Mouse (Mus musculus) heart, adult 9 months (tissue): ENCODE measurements around the gene Prkd2.

ENCODE experiments used
- DNase-seq, 2 experiments: peaks; one replicate each; pipeline ENCODE4 v3.0.0; 2022; ENCODE audit warnings: low spot score in 2 of 2

Prkd2 gene

DNA sequence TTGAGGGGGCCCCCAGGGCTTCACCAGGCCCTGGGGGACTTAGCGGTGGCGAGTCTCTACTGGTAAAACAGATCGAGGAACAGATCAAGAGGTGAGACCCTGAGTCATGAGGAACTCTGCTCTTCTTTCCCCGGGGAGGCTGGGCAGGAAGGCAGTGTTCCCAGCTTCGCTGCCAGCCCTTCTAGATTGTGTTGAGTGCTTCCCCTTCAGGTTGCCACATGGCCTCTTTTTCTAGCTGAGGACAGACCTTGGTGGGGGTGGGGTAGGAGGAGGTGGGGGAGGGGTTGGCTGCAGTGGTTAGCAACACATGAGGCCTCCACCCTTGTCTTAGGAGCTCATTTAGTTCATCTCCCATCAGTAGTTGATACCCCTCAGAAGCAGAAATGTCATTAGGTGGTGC lies 16.1 kb upstream of the Prkd2 start:
- DNase-seq = no peak

DNA sequence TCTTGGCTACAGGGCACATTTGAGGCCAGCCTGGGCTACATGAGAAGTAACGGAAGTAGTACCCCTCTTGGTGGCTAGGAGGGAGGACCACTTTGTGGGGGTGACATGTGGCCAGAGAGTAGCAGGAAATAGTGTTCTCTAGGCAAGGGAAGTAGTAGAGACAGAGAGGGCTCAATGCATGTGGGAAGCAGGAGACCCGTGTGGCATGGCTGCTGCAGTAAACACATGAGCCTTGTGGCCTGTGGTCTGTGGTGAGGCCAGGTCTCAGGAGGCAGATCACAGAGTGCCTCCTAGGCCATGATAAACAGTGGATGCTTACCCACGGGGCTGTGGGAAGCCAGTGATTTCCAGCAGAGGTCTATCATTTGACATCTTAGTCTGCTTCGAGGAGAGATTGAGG lies 15.4 kb upstream of the Prkd2 start:
- DNase-seq = no peak

DNA sequence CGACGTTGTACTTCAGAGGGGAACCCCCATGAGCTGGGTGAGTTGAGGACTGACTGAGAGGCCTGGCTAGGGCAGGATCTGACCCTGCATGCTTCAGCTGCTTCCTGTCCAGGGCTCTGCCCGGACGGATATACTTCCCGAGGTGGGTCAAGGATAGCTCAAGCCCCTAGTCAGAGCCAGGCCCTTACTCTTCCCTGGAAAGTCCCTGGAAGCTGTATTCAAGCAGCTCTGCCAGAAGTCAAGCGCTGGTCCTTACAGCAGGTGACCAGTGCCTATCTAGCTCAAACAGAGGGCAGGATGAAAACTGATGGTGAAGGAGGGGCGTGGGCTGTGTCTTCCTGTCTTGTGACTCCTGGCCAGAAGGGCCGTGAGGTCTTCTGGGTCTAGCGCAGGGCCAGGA lies 12.3 kb upstream of the Prkd2 start:
- peak in 1 of 2 experiments; percentile 64 for DNase-seq

DNA sequence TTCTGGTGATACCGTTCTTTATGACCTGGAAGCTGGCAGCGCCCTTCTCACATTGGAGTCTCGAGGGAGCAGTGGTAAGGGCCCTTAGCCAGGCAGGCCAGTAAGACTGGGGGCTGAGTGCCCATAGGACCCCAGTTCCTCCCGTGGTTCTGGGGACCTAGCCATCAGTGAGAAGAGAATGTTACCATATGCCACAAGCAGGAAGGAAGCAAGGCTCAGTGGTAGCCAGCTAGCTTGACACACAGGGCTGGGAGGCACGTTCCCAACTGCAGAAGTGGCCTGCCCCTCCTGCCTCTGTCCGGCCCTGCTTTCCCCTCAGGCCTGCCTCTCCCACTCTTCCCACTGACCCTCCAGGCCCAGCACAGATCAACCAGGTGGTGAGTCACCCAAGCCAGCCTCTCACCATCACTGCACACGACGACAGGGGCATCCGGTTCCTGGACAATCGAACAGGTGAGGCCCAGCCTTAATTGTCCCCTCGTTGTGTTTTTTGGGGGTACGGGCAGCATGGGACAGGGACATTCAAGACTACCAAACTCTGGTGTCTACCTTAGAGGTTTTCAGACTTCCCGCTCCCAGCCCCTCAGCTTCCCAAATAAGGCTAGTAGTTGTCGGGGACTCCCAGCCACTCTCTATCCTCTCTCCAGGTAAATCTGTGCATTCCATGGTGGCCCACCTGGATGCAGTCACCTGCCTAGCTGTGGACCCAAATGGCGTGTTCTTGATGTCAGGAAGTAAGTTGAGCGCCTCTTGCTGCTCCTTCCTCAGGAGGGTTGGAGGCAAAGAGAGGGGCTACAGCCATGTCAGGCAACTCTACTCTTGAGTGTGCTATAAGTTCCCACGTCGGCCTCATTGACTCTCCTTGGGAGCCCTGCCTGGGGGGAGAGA lies 4.5 kb upstream of the Prkd2 start:
- DNase-seq = no peak

DNA sequence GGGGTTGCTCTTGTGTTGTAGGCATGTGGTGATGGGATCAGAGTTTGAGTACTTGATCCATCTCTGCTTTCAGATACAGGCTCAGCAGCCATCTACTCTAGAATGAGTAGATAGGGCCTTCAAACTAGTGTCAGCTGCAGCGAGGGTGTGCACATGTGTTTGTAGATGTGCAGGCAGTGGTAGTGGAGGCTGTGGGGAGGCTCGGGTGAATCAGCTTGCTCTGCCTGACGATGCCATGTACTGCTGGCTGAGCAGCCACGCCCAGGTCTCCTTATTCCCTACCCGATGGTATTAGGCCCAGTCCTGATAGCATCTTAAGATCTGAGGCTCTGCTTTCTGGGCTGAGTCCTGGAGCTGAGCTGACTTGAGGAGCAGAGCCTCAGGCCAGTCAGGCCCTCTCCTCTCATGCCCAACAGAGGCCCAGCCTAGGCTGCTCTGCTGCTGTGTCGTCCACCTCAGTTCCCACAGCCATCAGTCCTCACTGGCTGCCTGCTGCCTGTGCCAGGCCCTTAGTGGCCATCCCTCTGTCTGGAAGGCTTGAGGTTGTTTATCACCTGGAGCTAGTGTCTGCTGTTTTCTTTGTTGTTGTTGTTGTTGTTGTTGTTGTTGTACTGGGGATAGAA lies 3.8 kb upstream of the Prkd2 start:
- DNase-seq = no peak

DNA sequence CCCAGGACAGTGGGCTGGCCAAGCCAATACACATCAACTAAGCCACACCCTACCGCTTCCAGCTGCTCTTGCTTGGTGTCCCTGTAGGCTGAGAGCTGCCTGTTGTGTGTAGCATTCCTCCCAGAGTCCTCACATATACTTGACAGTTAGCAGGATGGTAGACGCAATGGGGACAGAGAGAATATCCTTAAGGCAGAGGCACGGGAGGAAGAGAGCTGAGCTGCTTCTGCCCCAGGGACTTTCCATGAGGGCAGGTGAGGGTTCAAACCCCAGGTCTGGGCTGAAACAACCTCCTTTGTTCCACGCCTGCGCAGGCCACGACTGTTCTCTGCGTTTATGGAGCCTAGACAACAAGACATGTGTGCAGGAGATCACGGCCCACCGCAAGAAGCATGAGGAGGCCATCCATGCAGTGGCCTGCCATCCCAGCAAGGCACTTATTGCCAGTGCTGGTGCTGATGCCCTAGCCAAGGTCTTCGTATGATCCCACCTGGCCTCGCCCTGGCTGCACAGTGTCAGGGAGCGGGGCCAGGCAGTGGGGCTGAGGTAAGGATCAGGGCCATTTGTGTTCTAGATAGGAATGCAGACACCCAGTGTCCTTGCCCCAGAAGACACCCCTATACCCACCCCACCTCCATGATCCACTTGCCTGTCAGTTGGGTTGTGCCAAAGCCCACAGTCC lies 3.1 kb upstream of the Prkd2 start:
- no peak for DNase-seq

DNA sequence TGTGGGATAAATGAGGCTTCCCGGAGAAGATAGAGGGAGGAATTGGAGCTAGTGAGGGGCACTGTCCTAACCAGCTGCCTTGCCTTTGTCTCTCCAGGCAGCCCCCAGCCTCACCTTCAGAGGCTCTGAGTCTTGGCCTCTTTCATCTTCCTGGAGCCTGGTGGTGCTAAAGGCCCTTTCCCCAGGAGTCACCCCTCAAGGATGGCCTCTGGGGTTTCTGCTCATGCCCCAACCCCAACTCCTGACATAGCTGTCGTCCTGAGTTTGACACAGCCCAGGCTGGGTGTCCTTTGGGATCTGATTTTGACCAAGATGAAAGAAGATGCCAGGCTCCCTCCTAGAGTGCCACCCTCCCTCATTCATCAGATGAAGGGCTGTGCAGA lies 2.6 kb upstream of the Prkd2 start:
- DNase-seq = no peak

DNA sequence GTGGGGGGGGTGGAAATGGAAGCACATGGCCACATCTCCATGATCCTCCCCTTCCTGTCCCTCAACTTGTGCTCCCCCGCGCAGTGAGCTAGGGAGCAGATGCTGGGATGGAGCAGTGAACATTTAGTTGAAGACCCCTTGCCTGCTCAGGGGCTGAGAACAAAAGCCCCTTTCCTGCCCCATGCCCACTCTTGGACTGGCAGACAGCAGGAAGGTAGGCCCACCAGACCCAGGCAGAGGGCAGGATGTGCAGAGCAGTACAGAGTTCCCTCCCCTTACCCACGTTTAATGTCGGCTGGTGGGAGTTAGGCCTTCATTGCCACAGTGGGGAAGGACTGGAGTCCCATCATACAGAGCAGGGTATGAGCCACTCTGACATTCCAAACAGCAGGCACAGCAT lies 1.6 kb upstream of the Prkd2 start:
- no peak for DNase-seq

DNA sequence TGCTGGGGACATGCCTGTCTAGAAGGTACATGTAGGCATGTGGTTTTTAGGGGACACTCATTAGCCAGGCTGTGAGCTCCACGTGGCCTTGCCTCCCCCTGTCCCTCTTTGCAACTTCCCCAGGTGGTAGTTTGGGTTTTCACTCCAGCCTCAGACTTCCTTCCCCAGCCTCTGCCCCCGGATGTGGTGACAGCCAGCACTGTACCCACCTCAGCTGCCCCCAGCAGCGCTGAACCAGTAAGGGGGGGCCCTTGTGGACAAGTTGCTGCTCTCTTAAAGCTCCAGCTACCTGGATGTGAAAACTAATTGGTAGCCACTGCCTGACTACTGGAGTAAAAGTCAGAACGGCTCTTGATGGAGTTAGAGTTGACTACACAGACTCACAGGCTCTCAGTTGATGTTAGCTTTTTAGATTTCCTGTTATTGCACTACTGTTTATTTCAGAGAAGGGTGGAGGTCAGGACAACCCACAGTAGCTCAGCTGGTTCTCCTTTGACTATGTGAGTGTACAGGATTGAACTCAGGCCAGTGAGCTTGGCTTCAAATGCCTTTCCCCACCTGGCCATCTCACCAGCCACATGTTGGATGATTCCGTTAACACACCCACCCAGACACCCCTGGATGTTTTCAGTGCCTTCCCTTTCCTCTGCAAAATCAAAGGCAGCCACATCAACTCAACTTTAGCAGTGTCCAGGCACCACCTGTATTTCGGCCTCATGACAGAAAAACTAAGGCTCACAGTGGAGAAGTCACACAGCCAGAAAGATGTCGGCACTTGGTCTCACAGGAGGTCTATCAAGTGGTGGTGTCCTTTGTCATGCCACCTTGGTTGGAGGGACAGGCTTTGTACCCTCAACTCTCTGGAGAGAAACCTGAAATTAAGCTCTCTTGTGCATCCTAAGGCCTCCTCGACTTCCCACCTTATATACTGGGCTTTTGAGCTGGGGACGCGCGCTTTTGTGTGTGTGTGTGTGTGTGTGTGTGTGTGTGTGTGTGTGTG lies 841 bp upstream of the Prkd2 start:
- DNase-seq = peak in 1 of 2 experiments; percentile 20

DNA sequence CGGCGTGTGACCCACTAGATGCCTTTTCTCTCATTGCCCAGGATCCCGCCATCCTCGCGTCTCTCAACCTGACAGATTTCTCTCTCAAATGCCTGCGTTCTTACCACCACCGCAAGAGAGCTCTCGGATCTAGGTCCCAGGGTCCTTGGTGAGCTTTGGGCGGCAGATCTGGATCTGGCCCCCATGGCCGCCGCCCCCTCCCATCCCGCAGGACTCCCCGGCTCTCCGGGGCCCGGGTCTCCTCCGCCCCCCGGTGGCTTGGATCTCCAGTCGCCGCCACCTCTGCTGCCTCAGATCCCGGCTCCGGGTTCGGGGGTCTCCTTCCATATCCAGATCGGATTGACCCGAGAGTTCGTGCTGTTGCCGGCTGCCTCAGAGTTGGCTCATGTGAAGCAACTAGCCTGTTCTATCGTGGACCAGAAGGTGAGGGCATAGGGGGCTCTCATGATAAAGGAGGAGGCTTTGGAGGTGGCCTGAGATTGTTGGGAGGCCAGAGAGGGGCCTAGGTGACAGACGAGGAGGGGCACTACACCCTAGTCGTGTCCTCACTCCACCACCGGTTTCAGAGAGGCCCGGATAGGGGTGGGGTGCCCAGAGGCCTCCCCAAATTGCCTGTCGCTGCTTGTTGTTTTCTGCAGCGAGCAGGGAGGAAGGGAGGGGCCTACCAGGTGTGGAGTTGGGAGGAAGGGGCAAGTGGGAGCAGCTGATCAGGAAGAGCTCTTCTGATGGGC lies 904 bp downstream of the Prkd2 start:
- peak; percentile 53 to 77 for DNase-seq

DNA sequence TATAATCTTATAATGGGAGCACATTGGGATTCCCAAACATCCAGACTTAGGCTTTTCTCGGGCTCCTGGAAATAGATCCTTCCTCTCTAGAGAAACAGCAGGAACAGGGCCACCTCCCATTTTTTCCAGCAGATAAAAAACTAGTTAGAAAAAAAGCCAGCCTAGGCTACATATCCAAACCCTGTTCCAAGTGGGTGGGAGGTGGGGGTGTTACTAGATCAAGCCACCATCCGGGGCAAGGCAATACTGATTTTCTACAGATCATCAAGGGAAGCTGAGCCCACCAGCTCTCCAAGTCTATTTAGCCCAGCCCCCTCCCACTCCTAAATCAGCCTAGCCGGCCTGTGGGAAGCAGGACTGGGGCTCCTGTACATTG lies 2.0 kb downstream of the Prkd2 start:
- DNase-seq = peak; percentile 61 to 67

DNA sequence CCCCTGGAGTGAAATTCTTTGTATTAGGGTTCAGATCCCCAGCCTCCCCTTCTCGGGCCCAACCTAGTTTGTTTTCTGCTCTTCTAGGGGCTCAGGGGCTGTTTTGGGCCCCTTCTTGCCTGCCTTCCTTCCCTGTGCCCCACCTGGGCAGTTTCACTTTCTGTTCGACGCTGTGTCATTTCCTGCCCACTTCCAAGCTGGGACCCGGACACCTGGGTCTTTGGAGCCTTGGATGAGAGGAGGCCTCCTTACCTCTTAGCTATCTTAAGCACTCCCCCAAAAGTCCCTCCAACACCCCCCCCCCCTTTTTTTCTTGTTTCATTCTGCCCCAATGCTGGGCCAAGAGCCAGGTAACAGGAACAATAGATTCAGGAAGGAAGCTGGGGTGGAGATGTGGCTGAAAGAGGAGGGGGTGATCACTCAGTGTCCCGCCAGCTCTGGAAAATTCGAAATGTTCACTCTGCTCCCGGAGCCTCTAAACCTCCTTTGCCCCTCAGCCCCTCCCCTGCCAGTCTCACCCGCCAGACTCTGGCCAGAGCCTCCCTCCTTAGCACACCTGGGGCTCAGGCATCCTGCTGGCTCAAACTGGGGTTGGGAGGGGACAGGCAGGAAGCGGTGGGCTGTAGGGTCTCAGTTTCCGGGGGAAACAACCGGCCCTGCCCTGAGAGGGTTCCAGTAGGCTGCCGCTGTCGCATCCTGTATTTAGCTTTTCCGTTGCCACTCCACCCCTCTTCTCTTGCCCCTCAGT lies 2.5 kb downstream of the Prkd2 start:
- DNase-seq = peak; percentile 69 to 82

DNA sequence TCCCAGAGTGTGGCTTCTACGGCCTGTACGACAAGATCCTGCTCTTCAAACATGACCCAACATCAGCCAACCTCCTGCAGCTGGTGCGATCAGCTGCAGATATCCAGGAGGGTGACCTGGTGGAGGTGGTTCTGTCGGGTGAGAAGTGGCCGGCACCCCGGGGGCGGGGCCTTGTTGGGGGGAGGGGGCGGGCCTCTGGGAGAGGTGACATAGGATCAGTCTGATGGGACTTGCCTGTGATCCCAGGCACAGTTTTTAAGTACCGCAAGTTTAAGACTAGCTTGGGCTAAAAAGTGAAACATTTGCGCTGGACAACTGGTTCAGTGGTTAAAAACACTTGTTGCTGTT lies 3.1 kb downstream of the Prkd2 start:
- no peak for DNase-seq

DNA sequence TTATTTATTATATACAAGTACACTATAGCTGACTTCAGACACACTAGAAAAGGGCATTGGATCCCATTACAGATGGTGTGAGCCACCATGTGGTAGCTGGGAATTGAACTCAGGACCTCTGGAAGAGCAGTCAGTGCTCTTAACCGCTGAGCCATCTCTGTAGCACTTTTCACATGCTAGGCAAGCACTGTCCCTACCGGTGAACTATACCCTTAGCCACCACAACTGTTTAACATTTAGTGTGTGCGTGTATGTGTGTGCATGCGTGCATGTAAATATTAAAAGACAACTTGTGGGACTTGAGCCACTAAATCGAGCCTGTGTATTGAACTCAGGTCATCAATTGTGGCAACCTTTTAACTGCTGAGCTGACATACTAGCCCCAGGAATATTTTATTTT lies 4.1 kb downstream of the Prkd2 start:
- DNase-seq = no peak

DNA sequence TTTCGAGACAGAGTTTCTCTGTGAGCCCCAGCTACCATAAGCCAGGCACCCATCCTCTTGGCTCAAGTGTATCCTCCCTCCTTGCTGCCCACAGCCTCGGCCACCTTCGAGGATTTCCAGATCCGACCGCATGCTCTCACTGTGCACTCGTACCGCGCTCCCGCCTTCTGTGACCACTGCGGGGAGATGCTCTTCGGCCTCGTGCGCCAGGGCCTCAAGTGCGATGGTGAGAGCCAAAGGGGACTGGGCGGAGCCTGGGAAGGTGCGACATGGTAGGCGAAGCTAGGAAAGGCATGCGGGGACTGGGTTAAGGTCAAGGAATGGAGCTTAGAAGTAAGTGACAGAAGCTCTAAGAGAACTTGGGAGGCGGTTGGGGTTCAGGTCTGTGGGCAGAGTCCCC lies 4.8 kb downstream of the Prkd2 start:
- no peak for DNase-seq

DNA sequence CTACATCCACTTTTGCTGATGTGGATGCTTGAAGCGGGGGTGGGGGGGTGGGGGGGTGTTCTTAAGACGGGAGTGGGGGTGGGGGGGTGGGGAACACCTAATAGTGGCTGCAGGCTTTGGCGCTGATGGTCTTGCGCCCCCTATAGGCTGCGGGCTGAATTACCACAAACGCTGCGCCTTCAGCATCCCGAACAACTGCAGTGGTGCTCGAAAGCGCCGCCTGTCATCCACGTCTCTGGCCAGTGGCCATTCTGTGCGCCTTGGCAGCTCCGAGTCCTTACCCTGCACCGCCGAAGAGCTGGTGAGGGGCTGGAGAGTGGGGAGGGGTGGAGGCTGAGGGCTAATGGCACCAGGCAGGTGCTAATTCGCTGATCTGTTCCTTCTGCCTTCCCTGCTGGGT lies 5.9 kb downstream of the Prkd2 start:
- peak in 1 of 2 experiments; percentile 34 for DNase-seq

DNA sequence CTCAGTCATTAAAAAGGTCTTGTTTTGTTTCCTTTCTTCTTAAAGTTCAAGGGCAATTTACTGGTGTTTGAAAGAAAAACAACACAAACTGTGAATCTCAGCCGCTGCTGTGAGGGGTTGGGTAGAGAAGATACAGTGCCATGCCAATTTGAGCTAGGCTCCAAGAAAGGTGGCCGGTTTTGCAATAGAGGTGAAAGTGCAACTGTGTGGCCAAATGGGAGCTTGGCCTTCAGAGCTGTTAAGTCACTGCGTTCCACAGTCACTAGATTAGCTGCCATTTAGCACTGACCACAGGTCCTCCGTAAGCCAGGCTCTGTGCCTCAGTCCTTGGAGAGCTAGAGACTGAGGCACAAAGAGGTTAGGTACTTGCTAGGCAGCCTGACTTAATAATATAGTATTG lies 8.9 kb downstream of the Prkd2 start:
- no peak for DNase-seq

DNA sequence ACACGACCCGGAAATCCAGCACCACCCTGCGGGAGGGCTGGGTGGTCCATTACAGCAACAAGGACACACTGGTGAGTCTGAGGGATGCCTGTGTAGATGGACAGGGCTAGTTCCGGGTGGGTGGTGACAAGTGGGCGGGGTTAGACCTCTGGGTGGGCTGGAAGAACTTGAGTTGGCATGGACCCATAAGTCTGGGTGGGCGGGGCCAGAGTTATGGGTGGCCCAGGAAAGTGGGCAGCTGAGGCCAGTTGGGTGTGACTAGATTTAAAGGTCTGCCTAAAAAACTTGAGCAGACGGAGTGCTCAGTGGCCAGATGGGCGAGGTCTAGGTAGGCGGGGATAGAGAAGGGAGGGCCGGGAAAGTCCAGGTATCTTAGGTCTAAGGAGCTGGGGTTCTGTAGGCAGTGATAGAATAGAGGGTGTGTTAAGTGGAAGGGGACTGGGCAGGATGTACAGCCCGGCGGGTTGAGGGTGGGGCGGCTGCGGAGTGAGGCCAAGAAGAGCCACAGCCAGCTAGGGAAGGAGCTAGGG lies 10.7 kb downstream of the Prkd2 start:
- peak in 1 of 2 experiments; percentile 19 for DNase-seq

DNA sequence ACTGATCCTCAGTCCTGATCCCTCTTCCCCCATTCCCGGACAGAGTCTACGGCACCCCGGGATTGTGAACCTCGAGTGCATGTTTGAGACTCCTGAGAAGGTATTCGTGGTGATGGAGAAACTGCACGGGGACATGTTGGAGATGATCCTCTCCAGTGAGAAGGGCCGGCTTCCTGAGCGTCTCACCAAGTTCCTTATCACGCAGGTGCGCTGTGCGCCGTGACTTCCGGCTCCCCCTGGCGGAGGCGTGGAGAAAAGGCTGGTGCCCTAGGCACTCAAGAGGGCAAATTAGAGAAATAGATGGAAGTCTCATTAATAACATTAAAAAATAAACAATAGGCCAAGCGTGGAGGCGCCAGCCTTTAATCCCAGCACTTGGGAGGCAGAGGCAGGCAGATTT lies 15.6 kb downstream of the Prkd2 start:
- DNase-seq = no peak
